Mouse (Mus musculus) common myeloid progenitor, adult 5-6 weeks (primary cell): ENCODE data around the gene Rgl1. TPM values are rescaled to one million over a fixed set of nuclear protein-coding genes. Genes with fewer than 3 reads are reported as not detected.

ENCODE experiments used
- ATAC-seq: replicated peaks from 2 replicates; pipeline ENCODE4 v1.8.0; 2016; ENCODE audit warnings: low read depth, mild to moderate bottlenecking, moderate TSS enrichment, inconsistent platforms; ENCODE audit not compliant: poor library complexity, severe bottlenecking
- total RNA-seq: library from RNA; stranded (forward); fragments of 200-1000, 187-1606 nt; gene quantifications from 2 replicates; pipeline ENCODE4 v1.2.3, GENCODE M21; 2017

Gene Rgl1
- total RNA-seq, 1 experiment from 2014 or later: 9.5 TPM

DNA sequence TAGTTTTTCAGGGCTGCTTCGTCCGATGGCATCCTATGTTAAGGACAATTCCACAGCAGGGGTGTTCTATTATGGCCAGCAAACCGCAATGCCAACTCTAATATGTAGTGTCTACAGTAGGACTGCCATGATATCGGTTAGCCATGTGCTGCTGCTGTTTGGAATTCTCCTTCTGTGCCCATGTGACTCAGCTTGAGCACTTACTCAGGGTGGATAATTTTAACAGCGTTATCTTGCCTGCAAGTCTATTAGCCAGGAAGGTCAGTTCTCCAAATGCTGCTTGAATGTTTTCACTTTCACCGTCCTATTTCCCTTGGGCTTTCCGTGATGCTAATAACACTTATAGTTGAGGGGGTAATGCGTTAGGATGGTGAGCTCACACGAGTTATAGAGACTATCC is 240.0 kb downstream of the Rgl1 start:
- ATAC-seq: no peak

DNA sequence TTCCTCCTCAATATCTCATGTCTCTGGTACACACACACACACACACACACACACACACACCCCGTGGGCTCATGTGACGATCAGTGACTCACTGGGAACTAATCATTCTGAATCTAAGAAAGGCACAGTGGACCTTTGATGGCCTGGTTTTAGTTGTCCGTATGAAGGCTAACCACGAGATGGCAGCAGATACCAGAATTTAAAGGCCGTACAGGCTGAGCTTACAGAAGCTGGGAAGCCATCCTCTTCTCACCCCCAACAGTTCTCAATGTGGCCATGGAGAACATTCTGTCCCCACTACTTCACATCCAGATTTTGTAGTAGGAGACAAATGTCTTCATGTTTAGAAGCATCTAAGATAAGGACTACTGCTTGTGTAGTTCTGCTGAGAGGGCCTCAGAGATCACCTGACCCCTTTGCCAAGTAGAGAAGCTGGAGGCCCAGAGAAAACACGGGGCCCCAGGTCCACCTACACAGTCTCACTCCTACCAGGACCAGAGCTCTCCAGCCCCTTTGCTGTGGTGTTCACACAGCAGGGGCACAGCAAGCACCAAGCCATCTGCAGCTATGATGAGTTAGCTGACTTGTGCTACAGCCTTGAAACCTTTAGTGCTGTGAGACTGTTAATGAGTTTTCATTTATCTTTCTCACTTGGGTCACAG is 241.0 kb downstream of the Rgl1 start:
- peak; percentile 79 for ATAC-seq

DNA sequence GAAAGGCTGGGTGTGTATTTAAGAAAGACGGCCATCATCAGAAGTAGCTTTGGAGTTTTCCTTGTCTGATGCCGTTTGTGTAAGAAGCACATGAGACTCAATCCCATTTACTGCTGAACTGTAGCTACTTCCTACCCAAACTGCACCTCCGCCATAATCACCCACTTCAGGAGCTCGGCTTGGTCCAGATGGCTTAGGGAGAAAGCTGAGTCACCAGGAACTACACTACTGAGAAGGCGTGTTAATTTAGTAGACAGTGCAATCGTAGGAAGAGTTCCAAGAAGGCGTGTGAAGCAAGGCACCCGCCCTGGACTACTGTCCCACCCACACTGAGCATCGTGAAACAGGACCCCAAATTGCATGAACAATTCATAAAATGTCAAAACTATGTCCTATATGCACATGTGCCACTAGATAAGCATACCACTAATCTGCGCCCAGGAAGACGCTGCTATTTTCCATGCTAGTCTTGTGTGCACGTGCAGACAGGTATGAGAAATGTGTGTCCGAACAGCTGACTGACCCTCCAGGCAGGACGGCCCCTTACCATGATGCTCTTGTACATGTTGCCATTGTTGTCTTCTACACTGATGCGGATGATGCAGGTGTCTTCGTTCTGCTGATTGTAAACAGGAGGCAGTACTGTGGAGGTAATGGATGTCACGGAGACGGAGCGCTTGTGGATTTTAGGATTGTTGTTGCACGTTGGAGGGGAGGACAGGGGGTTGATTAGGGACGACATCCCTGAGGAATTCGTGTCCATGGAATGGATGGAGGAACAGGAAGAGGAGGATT is 241.9 kb downstream of the Rgl1 start:
- no peak for ATAC-seq

DNA sequence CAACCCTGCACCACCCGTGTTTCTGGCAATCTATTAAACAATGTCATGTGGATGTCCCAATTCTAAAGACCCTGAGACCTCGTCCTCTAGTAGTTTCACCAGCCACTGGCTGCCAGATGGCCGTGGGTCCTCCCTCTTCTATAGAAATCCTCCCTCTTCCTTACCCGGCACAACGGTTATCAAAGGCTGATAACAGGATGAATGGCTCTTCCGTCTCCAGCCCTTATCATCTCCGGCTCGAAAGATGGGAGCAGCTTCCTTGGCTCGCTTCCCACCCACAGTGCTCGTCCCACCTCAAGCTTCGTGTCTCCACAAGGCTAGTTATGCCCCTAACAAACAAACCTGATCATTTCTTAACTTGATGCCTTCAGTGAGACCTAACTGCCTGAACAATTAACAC is 242.9 kb downstream of the Rgl1 start:
- no peak for ATAC-seq

DNA sequence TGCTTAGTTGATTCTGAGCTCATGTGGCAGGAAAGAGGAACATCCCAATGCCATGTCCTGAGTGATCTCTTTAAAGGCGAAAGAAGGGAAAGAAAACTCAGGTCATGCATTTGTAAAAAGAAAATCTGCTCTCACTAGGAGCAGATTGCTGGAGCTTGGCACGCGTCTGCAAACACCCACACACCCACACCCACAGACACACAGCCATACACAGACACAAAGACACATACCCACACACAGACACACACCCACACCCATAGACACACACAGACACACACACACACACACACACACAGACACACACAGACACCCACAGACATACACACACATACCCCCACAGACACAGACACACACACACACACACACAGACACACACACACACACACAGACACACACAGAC is 243.9 kb downstream of the Rgl1 start:
- no peak for ATAC-seq

DNA sequence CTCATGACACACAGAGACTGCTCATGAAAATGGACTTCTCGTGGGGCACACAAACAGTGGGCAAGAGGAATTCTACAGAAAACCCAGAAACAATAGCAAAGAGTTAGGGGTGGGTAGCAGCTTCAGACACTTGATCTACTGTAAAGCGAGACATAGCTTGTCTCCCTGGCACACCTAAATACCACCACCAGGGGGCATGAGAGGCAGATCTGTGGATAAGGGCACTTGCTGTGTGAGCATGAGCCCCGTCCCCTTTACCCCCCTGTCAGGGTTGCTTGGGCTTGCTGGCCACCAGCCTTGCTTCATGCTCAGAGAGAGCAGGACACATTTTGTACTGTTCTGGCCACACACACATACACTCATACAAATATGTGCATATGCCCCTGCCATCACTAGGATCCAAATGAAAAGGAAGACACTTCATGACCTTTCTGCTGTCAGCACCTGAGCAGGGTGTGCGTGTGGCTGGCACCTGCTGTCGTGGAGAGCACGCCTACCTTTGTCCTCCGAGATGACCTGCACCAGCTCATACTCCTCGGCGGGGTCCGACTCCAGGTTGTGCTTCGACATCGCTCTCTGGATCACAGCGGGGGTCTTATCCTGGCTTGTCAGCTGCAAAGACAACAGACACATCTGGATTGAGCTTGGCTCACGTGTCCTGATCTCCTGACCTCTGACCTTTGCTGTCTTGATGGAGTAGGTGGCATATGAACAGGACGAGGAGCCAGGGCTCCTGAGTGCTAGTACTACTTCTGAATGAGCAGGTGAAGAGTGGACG is 245.2 kb downstream of the Rgl1 start:
- peak; percentile 53; the same call in 1 of the 2 replicates for ATAC-seq

DNA sequence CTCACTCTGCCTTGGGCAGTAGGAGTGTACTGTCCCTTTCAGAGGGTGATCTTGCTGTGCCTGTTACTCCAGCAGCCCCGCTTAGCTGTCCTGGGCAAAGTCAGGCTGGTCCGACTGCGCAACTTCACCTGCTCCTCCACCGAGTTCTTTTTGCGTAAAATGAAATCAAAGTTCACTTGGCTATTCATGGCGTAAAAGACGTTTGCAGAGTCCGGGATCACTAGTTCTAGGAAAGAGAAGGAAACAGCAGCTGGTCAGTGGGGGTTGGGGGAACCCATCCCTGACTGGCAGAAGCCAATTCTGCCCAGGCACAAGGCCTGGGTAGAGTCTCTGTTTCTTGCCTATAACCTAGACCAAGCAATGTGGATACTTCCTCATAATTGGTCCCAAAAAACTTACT is 247.2 kb downstream of the Rgl1 start:
- ATAC-seq: no peak

DNA sequence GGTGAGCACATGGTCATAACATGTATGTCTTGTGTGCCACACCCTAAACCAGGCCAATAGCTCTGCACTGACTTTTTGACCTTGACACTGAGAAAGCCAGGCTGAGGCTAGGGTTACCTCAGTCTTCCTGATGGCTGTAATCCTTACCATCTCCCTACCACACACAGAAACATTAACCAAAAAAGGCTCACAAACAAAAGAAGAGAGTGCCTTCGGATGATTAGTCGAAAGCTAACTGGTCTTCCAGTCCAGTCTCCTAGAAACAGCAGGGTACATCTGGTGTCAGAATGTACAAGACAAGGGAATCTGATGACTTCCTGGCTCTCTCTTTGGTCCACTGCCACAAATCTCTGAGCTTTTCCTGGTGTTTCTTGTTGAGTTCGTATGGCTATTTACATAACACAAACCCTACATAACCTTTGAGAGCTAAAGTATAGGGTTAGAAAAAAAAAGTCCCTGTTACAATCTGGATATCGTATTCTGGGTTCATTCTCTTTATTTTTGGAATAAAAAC is 249.0 kb downstream of the Rgl1 start:
- ATAC-seq: no peak

DNA sequence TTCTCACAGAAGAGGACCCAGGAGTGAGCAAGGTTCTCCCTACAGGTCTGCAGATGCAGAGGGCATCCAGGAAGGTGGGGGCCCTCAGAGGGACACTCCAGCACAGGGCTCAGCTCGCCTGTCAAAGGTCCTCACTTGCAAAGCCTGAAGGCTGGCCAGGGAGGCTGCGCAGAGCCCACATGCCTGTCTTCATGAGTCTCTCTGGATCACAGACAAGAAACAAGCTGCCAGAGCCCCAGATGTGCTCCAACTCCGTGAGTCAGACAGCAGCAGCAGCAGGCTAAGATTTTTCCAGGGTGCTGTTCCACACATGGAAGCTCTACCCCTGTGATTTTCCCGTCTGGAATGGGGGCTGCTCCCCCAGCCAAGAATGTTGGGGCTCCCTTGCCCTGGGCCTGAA is 251.9 kb downstream of the Rgl1 start:
- ATAC-seq: no peak

DNA sequence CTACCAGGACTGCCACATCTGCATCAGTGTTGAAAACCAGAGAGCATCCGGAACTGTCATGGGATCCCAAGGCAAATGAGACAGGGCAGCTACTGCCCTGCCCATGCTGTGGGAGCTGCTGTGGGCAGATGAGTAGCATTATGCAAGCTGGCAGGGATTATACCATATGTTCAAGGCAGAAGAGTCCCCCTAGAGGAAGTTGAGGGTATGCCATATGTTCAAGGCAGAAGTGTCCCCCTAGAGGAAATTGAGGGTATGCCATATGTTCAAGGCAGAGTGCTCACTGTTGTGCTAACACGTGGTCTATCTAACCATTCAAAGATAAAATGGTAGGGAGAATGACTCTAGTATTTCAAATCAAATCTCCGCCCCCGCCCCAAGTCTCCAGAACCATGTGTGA is 254.9 kb downstream of the Rgl1 start:
- peak; percentile 99 for ATAC-seq

DNA sequence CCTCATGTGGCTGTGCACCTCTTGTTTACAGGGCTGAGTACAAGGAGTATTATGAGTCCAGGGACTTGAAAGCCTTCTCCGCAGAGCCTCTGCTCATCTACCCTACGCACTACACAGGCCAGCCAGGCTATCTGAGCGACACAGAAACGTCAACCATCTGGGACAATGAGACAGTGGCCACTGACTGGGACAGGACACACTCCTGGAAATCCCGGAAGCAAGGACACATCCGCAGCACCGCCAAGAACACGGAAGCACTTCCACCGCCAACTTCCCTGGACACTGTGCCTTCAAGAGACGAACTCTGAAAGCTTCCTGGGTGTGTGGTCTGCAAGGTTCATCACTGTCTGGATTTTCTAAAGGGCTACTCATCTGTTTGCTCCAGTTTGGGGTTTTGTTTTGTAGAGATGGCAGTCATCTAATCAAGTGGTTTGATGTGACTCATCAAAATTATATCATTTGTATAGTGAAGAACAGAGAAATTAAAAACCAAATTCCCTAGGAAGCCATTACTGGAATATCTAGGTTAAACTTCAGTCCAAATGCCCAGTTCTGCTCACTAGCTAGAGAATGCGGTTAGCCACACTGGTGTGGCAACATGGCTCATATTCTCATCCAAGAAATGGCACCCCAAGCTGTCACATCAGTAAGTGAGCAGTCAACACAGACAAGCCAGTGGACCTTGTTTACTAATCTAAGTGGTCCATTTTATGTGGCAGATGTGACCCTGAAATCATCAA is 257.5 kb downstream of the Rgl1 start:
- ATAC-seq: no peak

DNA sequence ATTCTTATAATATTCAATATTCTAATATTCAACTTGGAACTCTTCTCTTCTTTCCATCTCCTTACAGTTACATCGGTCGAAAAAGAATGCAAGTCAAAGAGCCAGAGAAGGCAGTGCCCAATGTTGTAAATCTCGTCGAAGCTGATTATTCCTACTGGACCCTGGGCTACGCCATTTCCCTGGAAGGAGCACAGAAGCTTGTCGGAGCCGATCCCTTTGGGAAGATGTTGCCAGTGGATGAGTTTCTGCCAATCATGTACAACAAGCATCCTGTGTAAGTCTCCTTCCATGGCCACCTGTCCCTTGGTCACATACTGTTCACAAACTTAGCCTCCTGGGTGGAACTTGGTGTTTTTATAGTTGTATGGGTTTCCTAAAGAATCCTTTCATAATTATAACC is 259.4 kb downstream of the Rgl1 start:
- no peak for ATAC-seq

DNA sequence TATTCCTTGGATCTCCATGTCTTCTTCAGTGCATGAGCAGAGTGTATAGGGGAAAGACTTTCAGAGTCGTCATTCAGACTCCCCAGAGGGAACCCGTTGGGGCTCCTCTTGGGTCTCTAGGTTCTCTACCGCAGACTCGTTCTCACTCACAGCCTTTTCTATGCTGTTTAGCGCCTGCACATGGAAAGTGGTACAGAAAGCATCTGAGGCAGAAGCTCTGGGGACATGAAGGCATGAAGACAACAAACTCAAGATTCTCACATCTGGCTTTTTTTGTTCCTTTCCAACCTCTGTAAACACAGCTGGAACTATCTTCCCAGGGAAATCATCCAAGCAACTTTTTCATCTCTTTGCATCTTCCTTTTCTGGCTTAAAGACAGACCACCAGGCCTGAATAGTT is 260.0 kb downstream of the Rgl1 start:
- ATAC-seq: no peak

DNA sequence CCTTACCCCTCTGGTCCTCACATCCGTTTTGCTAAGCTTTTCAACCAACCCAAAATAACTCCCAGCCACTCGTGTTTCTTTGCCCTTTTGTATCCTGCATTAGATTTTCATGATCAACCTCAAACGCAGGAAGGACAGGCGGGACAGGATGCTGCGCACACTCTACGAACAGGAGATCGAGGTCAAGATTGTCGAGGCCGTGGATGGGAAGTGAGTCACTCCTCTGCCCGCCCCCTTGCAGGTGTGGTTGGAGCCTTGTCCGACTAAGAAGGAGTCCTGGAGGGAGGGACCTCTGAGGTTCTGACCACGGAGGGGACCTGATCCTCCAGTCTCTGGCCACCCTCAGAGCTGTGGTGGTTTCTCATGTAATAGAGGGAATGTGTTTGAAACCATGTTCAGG is 266.3 kb downstream of the Rgl1 start:
- 0 out of 2 replicates have a peak, but pooled peaks have one; percentile 29 for ATAC-seq

DNA sequence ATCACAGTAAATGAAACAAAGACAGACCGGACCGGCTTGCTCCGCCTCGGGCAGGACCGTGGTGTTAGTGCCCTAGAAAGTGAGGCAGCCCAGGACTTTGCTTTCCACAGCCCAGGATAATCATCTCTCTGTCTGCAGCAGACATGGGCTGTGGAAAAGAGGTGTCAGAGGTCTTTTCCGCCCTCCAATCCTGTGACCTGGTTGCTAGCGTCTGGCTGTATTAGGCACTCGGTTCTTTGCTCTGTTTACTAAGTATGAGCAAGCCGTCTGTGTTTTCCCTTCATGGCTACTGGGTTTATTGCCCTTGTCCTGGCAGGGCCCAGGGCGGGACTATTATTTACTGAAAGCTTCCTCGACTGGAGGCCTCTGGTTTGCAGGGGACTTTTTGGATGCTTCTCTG is 268.6 kb downstream of the Rgl1 start:
- no peak for ATAC-seq

DNA sequence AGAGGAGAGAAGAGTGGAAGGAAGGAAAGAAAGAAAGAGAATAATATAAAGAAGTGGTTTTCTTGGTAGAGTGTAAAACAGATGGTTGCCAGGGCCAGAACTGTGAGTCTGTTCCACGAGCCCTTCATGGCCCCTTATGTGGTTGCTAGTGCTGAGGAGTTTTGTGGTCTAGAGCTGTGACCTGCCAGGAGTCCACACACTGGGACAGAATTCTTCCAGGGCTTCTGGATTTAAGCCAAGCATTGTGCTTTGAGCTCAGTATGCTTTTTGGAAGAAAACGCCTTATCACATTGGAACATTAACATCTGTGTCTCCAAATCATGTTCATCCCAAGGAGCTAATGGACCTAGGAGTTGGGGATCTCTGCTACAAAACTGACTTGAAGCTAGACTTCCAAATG is 269.3 kb downstream of the Rgl1 start:
- ATAC-seq: no peak

DNA sequence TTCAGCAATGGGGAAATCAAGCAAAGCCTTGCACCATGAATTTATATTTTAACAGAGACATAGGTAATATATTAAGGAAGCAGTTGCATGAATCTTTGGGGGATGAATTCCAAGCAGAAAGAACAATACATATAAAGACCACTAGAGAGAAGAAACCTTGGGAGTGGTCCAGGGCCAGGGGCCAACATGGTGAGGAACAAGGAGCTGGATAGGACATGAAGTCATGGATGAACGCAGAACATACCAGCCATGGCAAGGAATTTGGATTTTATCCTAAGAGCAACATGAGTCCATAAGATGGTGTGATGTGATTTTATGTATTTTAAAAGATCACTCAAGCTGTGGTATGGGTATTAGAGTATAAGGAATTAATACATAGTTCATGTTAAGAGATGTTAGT is 273.9 kb downstream of the Rgl1 start:
- no peak for ATAC-seq

DNA sequence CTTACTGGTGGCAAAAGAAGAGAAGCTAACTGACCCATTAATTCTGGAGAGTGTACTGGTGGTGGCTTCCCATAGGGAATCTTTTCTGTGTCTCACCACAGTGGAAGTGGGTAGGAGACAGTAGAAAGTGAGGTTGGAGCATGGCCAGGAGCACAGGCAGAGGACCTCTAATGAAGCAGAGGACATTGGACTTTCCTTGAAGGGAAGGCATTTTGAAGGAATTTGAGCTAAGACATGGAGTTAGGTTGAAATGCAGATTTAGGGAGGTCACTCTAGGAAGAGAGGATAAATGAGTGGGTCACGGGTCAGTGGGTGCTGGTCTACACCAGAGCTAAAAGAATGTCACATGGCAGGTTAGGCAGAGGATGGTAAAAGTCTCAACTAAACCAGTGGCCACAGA is 275.3 kb downstream of the Rgl1 start:
- no peak for ATAC-seq

DNA sequence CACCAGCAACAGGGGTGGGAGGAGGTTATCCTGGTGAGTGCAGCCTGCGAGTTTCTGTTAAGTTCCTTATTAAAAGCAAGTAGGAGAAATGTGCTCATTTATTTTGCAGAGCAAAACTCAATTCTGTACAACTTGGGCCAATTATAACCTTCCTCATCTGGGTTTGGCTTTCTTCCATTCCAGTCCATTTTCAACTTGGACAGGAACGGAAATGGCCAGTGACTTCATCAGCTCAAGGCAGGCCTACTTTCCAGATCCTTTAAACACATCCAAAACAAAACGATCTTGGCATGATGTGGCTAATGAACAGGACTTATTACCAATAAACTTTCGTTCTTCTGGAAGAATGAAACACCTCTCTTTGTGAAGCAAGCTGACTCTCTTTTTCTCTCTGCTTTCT is 290.0 kb downstream of the Rgl1 start:
- ATAC-seq: no peak

DNA sequence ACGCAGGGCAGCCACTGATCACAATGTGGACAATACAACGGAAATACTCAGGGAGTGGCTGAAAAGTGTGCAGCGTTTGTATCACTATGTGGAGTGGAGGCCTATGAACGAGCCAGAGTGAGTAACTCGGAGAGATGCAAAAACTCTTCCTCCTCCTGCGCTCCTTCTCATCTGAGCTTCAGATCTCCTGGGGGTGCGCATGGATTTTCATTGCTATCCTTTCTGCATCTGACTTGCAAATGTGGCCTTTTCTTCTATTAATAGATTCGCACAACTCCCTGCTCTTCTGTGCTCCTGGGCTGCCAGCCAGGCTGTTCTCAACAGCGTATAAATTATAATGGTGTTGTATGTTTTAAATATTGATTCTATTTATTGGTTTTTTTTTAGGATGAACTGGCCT is 297.7 kb downstream of the Rgl1 start:
- ATAC-seq: no peak
